Mouse (Mus musculus): ENCODE measurements around the gene Slc2a8.
"Not testable (repeated sequence)": the region's sequence is repeated elsewhere in the genome, so short reads cannot be mapped to it uniquely, and the experiment has no call there.

Gene Slc2a8

DNA sequence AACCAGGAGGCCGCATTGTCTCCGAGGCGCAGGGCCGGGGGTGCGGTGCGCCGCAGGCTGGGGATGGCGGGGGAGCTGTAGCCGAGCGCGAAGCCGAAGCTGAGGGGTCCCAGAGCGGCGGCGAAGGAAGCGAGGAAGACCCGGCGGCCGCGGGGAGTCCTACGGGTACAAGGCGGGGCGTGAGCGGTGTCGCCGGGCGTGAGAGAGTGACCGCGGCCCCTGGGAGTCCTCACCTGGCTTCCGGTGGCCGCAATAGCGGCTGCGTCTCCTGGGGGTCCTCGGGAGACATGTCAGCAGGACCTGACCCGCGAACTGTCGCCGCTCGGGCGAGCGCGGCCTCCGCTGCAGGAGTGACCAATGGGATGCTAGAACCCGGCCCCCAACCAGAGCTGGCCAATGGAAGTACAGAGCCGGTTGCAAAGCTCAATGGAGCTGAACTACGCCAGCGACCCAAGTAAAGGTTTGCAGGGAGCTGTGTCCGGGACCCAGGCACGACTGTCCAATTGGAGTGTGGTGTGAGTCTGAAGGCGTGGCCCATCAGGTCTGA, at the start of gene Slc2a8:
TSS of gene Slc2a8 (minus strand) at position 359 of the 547 bp plus-strand sequence.
- DNase-seq: peak; percentile 95

- DNase-seq: no peak
Observed at GRCm38 (mm10) chr2:33025040-33025439, 43.2 kb upstream of the Slc2a8 start.

DNA sequence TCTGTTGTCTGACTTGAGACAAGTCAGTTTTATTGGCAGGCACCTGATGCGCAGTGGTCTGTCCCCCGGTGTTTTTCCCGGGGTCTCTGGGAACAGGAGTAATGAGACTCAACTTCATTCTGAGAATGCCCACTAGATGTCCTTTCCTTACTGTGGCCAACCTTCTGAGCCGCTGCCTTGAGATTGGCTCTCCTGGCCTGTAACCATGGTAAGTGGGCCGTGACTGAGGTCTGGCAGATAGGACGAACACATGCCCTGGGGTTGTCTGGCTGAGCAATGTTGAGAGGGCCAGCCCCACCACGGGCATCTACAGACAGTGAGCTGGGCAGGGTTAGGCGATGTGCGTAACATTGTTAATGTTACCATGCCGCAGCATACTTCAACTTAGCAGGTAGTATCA, 42.7 kb upstream of the Slc2a8 start:
- DNase-seq: peak; percentile 17

GRCm38 (mm10) chr2:33022846-33023245, 41.0 kb upstream of the Slc2a8 start:
- no peak for DNase-seq

DNA sequence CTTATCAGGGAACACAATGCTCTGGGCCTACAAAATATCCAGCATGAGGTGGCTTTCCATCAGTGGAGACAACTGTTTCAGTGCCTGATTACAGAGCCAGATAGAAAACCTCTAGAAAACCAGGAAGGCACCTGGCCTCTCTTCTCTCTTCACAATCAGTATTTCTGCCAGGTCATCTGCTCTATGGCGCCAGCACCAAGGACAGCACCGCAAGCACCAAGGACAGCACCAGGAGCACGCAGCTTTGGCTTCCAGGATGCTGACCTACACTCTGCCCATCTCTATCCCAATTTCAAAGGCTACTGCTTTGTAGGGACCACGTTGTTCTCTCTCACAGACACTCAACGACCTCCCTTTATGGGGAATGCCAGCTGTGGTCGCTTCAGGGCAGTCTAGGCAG, 36.1 kb upstream of the Slc2a8 start:
- peak; percentile 67 for DNase-seq

- no peak for DNase-seq
Observed at GRCm38 (mm10) chr2:33017191-33017590, 35.3 kb upstream of the Slc2a8 start.

- DNase-seq: peak; percentile 7
Observed at GRCm38 (mm10) chr2:33014877-33015276, 33.0 kb upstream of the Slc2a8 start.

DNA sequence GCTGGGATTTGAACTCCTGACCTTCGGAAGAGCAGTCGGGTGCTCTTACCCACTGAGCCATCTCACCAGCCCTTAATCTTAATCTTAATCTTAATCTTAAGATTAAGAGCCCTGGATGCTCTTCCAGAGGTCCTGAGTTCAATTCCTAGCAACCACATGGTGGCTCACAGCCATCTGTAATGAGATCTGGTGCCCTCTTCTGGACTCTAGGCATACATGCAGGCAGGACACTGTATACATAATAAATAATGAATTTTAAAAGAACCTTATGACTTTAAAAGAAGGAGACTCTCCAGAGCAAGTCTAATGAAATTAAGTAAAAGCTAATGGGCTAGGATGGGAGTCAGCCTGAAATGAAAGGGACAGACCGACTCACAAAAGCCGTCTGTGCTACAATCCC, 27.2 kb upstream of the Slc2a8 start:
- DNase-seq: not testable (repeated sequence)

GRCm38 (mm10) chr2:33005041-33005440, 23.2 kb upstream of the Slc2a8 start:
- no peak for DNase-seq

DNA sequence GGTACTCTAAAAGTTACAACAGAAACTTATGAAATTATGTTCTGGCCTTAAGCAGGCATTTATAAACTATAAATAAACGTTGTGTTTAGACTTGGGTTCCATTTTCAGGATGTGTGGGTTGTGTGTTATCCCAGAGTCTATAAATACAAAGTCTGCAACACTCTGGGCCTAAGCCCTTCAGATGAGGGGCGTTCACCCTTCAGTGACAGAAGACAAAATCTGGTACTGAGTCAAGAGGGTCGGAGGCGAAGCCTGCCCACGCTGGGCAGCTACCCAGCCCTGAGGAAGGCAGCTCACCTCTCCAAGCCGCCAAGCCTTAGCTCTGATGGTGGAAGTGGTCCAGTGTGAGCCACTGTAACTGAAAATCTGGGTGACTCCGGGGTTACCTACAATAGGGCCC, 20.3 kb upstream of the Slc2a8 start:
- no peak for DNase-seq

- DNase-seq: no peak
Observed at GRCm38 (mm10) chr2:32999752-33000151, 17.9 kb upstream of the Slc2a8 start.

DNA sequence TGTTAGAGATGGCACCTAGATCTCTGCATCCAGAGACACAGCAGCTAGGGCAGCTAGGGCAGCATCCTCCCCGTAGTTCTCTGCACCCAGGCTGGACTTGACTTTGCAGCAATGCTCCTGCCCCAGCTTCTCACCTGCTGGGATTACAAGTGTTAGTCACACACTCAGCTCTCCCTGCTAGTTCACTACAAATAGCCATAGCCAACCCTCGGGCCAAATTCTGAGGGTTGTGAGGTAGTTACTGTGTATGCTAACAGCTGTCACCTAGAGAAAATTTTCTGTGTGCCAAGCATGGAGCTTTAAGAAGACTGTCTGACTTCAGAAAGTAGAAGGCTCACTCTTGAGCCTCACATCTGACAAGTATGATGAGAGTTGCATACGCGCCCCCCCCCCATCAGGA, 15.9 kb upstream of the Slc2a8 start:
- DNase-seq: no peak

GRCm38 (mm10) chr2:32997081-32997480, 15.2 kb upstream of the Slc2a8 start:
- DNase-seq: no peak

DNA sequence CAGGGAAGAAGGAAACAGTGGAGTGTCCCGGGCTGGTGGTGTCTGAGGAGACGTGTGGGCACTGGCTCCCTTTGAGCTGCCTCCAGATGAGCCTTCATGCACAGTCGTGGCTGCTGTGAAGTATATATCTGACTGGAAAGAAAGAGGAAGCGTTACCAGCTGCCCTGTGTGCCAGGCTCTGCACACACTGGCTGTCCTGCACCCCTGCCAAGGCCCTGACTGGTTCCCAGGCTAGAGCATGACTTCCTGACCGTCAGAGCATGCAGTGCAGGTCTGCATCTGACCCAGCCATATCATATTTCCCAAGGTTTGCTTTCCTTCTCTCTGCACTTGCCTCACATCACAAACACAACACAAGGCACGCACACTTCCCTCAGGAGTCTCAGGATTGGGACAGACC, 10.2 kb upstream of the Slc2a8 start:
- no peak for DNase-seq

GRCm38 (mm10) chr2:32990167-32990832, 8.4 kb upstream of the Slc2a8 start:
- DNase-seq: peak; percentile 61

- no peak for DNase-seq
Observed at GRCm38 (mm10) chr2:32989376-32989775, 7.5 kb upstream of the Slc2a8 start.

DNA sequence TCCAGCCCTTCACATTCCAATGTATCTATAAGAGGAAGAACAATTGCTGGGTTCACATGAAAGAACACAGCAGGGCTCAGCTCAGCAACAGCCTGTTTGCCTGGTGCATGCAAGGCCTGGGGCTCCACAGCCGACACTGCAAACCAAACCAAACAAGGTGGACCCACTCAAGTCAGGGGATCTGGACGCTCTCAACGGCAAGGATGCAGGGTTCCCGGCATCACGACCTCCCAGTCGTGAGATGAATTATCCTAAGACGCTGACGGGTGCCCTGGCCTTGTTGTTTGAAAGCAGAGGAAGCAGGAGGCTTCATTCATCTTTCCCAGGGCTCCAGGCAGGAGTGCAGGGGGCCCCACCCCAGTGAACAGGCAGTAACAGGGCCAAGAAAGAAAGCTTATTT, 4.0 kb upstream of the Slc2a8 start:
- no peak for DNase-seq

DNA sequence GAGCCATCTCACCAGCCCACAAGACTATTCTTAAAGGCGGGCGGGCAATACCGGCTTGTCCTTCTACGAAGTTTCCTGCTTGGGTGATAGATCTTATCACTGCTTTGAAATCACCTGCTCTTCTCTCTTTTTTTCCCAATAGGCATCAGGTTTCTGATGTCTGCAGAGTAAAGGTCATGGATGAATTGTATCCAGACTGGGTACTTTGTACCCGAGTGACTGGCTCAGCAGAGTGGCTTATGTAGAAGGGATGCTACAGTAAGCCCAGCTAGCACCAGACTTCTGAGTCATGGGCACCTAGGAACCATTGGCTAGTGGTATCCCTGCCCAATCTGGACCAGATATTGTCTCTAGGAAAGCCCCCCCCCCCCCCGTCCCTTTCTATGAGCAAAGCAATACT, 1.7 kb upstream of the Slc2a8 start:
- DNase-seq: no peak

DNA sequence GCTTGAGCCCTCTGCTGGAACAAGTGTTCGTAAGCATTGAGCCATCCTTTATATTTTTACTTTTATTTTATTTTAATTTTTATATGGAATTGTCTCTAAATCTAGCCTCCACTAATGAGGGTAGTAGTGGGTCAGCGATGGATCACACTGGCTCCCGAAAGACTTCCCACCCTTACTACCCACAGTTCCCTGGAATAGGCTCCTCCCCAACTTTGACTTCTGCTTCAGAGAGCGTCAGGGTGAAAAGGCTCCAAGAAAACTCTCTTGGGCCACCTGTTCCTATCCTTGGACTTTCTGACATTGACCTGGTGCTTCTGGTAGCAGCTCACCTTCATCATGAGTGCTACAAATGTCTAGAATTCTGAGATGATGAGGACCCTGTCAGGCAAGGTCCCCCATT, 817 bp upstream of the Slc2a8 start:
- DNase-seq: no peak

- peak; percentile 34 for DNase-seq
Observed at GRCm38 (mm10) chr2:32981281-32981680, 602 bp downstream of the Slc2a8 start.

GRCm38 (mm10) chr2:32979675-32980074, 2.2 kb downstream of the Slc2a8 start:
- no peak for DNase-seq

DNA sequence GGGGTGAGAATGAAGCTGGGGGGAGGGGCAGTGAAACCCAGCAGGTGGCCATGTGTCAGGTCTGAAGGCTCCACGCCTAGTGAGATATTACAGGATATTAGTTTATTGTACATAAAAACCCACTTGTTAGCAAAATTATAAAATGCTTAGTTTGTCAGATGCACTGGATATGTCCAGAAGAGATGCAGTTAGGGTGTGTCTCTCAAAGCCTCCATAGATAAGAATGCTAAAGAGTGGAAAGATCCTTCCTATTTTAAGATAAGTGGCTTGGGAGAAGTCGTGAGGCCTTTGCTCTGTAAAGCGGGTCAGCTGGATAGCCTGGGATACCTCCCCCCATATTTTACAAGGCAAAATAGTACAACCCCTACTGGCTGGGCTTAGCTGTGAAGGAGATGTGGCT, 3.2 kb downstream of the Slc2a8 start:
- DNase-seq: no peak

GRCm38 (mm10) chr2:32977114-32977513, 4.8 kb downstream of the Slc2a8 start:
- DNase-seq: no peak

- DNase-seq: no peak
Observed at GRCm38 (mm10) chr2:32974216-32974615, 7.7 kb downstream of the Slc2a8 start.

DNA sequence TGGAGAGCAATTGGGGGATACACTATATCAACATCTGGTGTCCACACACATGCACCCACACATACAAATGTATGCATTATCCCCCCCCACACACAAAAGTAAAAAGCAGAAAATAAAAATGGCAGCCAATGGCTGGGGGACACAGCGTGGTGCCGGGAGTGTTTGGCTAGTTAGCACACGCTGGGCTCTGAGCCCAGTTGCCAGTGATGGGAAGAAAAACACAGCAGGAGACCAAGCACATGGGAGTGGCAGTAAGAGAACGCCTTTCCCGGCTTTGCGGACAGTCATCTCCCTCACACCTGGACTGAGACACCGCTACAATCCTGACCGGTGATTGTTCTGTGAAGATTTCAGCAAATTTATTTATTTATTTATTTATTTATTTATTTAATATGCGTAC, 10.6 kb downstream of the Slc2a8 start:
- no peak for DNase-seq
